Mouse (Mus musculus): ENCODE measurements around the gene Speer1. TPM values are rescaled to one million over a fixed set of nuclear protein-coding genes. Genes with fewer than 3 reads are reported as not detected.
"Not testable (repeated sequence)": the region's sequence is repeated elsewhere in the genome, so short reads cannot be mapped to it uniquely, and the experiment has no call there.

The Speer1 gene
- total RNA-seq (2015) (not detected in 2 replicates), total RNA-seq (2017) (not detected in 2 replicates)

DNA sequence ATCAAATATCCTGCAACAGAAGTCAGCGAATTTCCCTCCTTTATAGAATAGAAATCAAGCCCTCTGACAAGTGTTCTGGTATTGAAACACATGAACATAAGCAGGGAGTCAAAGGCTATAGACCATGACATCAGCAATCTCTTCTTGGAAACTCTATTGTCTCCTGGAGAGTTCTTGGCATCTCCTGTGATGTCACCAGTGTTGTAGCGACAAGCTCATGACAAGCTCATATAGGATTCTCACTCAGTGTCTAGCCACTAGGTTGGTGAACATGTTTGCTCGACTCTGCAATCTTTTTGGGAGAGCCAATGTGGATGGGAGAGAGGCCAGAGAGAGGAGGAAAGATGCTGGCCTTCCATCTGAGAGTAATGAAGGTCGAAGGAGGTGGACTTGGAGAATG lies at the start of gene Speer1:
Gene Speer1, plus strand, starts transcription at position 301 of the 400 bp plus-strand sequence.
- not testable (repeated sequence) for ATAC-seq (replicated peaks; ENCODE audit: poor library complexity)

Other genes with a start within 250 kb of the Speer1 start
- gene Gm8879, start 213.9 kb upstream of the Speer1 start, total RNA-seq (2015): not detected in 2 replicates
- not detected in 2 replicates for gene Gm8879, start 213.9 kb upstream of the Speer1 start, total RNA-seq (2017)
- not detected in 2 replicates for gene Gm5861, start 158.4 kb upstream of the Speer1 start, total RNA-seq (2015)
- not detected in 2 replicates for gene Gm5861, start 158.4 kb upstream of the Speer1 start, total RNA-seq (2017)
- gene Gm8890, start 85.5 kb upstream of the Speer1 start, total RNA-seq (2015): not detected in 2 replicates
- not detected in 2 replicates for gene Gm8890, start 85.5 kb upstream of the Speer1 start, total RNA-seq (2017)
- not detected in 2 replicates for gene Gm8897, start 74.9 kb downstream of the Speer1 start, total RNA-seq (2015)
- gene Gm8897, start 74.9 kb downstream of the Speer1 start, total RNA-seq (2017): not detected in 2 replicates
- gene Gm8906, start 161.2 kb downstream of the Speer1 start, total RNA-seq (2015): not detected in 2 replicates
- not detected in 2 replicates for gene Gm8906, start 161.2 kb downstream of the Speer1 start, total RNA-seq (2017)

All from megakaryocyte progenitor cell, adult 5-6 weeks (primary cell).